Mouse (Mus musculus): ENCODE results near the gene Gtf2f2.

The Gtf2f2 gene

DNA sequence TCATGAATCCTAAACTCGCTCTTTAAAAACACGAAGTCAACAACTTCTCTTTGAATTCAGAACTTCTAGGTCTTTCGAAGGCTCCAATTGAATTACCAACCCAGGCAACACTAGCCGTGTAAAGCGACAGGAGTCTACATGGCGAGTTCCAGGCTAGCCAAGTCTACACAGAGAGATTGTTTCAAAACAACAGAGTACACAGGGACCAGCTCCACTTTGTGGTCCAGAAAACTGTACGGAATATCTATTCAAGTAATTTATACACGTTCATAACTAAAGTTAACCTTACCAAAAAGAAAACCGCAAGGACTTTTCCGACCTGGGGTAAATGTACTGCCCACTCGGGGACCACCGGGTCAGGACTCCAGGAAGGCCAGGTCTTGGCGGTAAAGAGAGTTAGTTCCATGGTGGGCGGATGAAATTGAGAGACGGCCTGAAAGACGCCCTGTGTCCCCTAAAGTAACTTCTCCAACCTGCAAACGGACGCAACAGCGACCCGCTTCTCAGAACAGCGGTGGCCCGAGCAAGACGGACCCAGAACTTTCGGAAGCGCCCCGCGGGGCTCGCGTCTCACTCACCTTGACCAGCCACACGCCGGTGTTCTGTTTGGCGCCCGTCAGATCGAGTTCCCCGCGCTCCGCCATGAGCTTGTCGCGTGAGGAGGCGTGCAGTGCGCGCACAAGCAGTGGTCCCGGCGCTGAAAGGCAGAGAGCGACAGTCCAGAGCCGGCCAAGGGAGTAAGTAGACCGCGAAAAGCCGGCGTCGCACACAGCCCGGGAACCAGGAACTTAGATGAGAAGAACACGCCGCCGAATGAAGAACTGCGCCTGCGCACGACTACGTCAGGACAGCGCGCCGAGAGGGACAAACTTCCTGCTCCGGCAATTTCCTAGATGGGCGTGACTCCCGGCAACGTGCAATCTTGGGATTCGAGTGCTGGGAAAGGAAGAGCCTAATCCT lies at the start of gene Gtf2f2:
Gtf2f2 (minus strand) TSS at position 764 of the 960 bp plus-strand sequence.
- peak; percentile 96 for ATAC-seq (ENCODE audit: low TSS enrichment)

DNA sequence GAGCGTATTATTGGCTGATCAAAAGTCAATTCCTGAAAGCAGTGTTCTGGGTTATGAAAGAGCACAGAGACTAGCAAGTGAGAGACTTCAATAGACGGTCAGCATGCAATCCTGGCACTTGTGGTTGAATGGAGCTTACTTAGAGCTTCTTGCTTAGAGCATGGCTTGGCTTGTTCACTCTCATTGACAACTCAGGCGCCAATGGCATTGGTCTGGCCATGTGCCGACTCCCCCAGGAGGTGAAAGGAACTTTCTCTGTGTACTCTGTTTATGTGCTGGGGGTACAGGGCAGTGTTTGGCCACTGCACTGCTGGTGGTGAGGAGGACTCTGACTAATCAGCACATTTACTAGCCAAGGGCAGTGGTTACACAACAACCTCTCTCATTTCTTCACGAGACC lies 48.8 kb upstream of the Gtf2f2 start:
- ATAC-seq (ENCODE audit: low TSS enrichment), result no peak

DNA sequence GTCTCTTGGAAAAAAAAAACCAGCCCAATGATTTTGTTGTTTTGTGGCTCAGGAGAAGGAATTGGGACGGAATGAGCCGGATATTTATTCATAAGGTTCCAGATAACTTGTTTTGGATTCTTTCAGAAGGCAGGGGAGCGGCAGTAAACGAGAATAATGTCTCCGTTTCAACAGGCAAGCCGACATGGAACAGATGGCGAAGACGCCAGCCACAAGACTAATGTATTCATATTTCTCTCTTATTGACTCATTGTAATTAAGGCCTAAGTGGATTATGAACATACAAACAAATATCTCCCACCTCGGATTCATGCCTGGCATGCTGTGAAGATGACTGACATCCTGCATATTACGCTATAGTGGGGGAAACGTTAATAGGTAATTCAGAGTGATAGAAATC lies 43.1 kb upstream of the Gtf2f2 start:
- ATAC-seq (ENCODE audit: low TSS enrichment), result no peak; the same call in 1 of the 2 replicates

DNA sequence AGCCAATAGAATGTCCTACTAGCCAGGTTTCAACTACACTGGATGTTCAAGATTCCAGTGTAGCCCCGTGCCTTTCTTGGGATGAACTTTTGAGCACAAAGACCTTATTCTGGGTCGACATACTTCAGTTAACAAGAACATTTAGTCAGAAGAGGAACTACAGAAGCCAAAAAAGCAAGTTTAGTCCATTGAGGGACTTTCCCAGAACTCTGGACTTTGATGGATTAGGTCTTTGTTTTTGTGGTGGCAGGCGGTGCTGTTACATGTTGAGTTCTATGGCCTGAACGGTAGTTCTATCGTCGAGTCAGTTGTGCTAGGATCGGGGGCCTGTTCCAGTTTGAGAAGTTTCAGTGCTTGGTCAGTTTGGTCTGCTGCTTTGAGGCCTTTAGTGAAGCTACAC lies 41.3 kb upstream of the Gtf2f2 start:
- ATAC-seq (ENCODE audit: low TSS enrichment), result no peak

DNA sequence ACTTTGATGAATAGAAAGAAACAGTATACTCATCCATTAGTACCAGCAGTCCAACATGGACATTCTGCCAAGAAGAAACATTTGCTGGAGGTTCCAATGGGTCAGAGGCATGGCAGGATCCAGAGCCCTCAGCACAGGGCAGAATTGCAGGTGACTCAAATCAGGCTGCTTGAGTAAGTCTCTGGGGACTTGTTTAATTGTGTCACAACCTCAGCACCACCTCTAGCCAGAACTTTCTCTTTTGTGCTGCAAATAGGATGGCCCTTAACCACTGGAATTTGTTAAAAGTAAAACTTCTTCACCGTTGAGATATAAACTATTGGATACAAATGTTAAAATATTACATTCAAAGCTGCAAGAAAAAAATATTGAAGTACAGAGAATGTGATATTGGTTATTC lies 35.1 kb upstream of the Gtf2f2 start:
- ATAC-seq (ENCODE audit: low TSS enrichment), result no peak

DNA sequence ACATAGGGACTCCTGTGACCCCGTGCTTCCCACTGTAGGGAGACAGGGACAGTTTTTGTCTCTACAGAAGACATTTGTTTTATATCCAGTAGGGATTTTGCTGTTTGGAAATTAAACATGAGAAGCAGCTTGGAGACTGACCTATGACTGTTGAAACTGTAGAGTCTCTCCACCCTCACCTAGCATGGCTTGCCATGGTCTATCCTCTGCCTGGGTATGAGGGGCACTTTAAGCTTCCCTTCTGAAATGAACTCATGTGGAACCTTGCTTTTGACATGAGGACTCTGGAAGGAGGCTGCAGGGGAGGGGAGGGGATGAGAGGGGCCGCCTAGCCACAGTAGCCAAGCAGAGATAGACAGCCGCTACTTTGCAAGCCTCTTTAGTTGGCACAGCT lies 33.5 kb upstream of the Gtf2f2 start:
- ATAC-seq (ENCODE audit: low TSS enrichment), result no peak

DNA sequence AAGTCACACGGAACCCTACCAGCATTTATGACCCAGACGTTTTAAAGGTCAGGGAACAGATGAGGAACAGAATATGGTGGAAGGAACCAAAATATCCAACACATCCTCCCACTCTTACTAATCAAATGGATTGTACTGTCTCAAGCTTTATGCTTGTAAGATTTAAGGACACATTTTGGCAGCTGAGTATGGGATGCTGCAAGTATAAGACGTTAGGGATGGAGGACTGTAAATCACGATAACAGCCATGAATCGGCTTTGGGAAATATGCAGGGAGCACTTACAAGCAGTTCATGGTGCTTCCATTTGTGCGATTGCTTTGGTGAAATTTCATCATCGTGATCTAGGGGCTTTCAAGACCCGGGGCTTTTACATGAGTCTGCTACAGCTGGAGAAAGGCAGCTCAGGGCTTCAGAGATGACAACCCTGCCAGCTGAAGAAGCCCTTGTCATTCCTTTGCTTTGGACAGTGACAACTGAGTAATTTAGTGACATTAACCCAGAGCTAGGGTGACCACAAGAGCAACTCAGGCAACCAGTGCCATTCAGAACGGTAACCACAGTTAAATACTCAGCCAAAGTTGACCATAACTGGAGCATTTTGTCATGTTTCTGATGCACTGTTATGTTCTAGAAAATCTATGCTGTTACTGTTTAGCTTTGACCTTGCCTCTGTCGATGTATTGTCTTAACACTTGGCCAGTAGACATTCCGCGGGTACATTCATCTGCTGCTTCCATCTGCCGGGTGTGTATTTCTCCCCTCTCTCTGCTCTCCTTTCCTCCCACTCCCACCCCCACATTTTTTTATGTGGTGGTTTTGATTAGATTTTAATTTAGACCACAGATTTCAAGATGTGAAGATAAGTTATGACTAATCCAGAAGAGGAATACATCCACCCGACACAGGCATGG lies 32.8 kb upstream of the Gtf2f2 start:
- ATAC-seq (ENCODE audit: low TSS enrichment), result peak; percentile 27; the same call in 1 of the 2 replicates

DNA sequence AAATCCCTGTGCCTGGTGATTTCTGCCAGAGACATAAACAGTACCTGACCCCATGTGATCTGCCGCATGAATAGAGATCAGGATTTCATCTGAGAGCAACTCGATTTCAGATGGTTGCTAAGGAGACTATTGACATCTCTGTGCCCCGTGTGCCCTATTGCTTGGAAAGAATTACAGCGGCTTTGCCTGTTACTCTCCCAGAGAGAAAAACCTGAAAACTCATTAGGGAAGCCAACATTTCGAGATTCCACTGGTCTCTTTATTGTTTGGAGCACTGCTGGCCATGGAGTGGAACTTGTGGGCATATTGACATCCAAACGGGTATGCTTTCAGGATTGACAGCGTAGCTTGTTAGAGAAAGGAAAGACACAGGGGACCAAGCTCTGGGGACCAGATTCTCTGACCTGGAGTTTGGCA lies 22.6 kb upstream of the Gtf2f2 start:
- no peak for ATAC-seq (ENCODE audit: low TSS enrichment)

DNA sequence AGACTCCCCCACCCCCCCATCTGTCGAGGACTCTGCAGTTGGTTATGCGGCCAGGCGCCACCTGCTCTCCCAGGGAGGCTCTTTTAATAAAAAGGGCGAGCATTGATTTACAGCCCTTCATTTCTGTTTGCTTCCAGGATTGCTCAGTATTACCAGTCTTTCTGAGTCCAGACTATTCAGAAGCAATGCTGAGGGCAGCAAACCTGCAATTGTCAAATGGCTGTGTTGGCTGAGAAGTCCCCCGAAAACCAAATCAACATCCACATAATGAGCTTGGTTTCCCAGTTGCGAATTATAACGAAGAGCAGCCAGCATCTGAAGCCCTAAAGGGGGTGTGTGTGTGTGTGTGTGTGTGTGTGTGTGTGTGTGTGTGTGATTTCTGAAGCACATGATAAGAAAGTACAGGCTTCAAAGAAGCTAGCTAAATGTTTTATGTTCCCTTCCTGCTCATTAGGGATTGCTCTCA lies 22.0 kb upstream of the Gtf2f2 start:
- no peak for ATAC-seq (ENCODE audit: low TSS enrichment)

DNA sequence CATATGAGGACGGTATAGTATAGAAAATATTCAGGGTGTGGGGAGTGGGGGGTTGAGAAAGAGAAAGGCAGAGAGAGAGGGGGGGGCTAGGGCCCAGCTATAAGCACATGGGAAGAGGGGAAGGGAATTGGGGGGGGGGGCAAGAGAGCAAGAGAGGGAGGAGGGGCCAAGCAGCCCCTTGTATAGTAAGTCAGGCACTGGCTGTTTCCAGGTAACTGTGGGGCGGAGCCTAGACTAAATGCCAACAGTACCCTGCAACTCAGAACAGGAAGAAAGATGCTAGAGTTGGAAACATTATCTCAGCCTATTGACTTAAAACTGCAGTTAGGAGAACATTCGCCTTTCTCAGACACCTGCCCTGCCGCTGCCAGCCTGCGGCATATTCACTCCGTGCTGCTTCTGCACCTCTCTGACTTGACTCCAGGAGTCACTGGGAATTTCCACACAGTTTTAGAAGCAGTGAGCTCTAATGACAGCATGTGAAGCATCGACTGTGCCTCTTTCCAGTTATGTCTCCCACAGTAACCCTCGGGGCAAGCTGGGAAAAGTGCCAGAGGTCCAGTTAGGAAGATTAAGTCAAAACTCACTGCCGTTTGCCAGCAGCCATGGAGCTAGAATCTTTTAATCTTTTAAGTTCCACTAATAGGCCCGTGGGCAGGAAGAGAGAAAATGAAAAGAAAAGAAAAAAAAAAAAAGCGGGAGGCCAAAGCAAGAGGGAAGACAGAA lies 20.6 kb upstream of the Gtf2f2 start:
- no peak for ATAC-seq (ENCODE audit: low TSS enrichment)

DNA sequence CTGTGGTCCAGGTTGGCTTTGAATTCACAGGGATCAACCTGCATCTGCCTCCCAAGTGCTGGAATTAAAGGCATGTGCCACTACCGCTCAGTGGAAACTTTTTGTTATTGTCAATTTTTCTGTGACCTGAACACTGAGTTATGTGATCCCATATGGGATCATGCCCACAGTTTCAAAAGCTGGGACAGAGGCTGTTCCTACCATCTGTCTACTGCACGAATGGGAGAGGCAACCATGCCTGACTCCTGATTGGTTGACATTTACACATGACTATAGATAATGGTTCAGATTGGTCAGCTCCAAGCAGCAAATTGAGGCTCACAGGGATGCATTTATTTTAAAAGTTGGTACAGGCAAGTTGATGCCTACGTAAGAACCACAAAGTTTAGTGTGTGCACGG lies 14.0 kb upstream of the Gtf2f2 start:
- ATAC-seq (ENCODE audit: low TSS enrichment), result no peak

DNA sequence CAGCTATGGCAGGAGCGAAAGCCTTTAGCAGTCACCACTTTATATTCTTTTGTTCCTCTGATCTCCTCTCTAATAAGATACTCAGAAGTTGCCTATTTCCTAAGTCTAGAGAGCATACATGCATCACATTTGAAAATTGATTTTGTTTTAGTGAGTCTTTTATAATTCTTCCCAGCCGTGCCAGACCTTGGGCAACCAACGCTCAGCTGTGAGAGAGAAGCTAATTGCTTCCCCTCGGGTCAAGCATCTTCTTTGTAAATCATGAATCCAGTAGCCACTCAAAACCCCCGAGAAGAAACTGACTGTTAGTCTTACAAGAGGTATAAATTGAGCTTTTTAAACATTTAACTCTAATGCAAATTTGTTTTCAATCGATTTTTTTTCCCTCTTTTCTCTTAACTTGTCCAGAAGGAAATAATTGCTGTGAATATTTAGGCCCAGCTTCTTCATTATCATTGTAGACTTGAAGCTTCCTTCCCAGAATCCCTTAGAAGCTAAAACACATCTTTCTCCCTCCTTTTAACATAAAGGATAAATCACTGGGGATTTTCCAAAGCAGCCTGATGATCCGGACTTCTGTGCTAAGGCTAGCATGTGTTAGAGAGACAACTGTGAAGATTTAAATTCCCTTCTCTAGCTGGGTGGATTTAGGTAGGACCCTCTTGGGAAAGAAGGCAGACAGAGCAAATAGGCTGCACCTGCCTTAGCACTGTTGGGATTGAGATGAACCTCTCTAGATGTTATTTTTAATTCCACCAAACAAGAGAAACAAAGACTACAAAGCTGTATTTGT lies 10.5 kb upstream of the Gtf2f2 start:
- ATAC-seq (ENCODE audit: low TSS enrichment), result no peak

DNA sequence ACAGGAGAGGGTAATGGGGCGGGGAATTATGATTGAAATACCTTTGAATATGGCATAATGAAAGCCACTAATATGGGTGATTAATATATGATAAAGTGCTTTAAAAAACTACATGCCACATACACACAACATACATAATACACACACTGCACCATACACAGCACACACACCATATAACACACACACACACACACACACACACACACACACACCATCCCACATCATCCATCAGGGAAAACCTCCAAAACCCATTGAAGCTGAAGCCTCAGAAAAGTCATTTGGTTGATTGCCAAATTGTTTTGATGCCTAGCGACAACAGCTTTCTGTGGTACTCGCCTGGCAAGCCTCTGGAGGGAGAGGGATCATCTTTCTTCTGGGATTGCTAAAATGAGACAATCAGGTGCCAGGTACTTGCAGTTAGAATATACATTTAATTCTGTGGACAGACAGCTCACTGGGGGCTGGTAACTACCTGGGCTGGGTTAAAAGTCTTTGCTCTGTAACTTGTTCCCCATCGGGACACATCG lies 9.7 kb upstream of the Gtf2f2 start:
- ATAC-seq (ENCODE audit: low TSS enrichment), result no peak

DNA sequence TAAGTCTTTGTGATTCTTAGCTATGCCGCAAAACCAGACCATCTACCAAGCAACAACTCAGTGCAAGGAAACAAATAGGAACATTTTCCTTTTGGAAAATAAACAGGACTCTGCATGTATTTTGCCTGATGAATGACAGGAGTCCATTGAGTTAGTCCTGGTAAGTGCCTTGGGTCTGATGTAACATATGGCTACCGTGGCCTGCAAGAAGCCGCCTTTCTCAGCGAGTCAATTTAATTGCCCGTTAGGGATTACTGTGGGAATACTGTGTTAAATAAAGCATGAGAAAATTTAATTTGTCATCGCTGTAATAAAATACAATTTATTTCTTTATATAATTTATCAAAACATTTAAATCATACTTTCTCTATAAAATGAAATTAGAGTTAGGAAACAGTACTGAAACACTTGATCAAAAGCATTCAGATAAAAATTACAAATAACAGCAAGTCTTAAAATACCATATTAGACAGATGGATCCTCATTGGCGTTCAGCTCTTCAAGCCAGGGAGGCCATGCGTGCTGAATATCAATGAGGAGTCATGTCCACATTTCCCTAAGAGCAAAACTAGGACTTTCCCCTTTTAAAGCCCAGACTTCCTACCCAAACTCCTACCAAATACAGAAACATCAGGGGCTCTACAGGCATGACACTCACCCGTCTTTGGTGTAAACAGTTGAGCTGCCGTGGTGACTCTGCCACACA lies 7.3 kb upstream of the Gtf2f2 start:
- no peak for ATAC-seq (ENCODE audit: low TSS enrichment)

DNA sequence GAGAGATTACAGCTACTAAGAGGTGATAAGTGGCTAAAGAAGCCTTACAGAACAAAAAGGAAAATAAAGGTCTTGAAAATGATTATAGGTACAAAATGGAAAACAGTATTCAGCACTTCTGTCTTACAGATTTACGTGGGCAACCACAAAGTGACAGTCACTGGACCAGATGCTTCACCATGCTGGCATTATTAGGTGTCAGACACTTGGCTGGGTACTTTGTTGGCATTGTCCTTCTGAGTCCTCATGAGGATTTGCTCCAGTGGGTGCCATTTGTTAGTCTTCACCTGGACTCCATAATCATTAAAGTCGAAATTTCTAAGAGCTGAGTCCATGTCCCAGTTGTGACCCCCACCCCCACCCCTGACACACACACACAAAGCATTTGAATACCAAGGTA lies 3.7 kb upstream of the Gtf2f2 start:
- ATAC-seq (ENCODE audit: low TSS enrichment), result no peak

DNA sequence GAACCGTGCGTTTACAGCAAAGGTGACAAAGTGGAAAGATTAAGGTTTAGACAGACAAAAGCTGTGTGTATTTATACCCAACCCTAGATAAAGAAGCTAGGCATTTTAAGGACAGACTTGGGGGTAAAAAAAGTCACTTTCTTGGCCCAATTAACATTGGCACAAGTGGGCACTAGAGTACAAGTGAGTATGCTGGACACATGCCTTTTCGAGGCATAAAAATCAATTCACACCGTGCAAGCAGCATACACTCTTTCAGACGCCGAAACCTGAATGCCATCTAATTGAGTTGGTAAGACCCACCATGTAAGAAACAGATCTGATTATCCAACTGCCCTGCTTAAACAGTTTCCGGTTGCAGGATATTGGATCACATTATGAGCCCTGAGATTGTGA lies 395 bp upstream of the Gtf2f2 start:
- ATAC-seq (ENCODE audit: low TSS enrichment), result no peak; the same call in 1 of the 2 replicates

DNA sequence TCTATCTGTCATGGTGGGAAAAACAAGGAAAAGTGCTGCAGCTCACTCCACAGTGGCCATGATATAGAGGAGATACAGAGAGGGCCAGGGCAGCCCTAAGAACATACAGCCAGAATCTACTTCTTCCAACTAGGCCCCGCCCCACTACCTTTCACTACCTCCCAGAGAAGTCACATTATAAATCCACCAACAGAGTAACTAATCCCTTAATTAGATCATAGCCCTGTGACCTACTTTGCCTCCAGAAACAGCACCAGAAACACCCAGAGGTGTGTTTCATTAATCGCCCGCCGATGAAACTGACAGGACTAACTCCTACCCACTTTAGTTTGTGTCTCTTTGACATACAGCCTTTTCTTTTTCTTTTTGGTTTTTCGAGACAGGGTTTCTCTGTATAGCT lies 1.5 kb downstream of the Gtf2f2 start:
- no peak for ATAC-seq (ENCODE audit: low TSS enrichment)

DNA sequence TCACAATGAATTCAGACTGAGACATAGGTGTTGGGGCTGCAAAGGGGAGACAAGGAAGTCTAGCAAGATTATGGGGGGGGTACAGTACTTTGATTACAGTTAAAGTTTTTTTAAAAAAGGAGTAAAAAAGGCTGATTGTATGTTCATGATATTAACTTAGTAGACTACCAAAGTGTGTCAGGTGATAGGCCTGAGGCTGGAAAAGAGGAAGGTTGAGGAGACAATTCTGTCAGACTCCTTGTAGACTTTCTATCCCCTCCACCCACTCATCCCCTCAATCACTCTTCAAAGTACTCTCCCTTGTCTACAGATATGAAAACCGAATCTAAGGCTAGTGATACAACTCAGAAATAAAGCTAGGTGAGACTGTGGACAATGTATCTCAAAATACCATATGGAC lies 2.5 kb downstream of the Gtf2f2 start:
- ATAC-seq (ENCODE audit: low TSS enrichment), result no peak

DNA sequence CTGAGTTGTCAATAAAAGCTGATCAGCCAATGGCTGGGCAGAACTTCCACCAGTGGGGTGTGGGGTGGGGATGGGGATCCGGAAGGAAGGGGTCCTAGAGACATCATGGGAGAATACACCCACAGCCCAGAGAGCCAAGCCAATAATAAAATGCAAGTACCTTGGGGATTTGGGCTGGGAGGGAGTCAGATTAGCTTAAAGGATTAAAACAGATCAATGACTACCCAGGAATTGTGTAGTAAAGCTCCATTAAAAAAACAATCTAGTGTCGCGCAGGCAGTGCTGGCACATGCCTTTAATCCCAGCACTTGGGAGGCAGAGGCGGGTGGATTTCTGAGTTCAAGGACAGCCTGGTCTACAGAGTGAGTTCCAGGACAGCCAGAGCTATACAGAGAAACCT lies 5.7 kb downstream of the Gtf2f2 start:
- no peak for ATAC-seq (ENCODE audit: low TSS enrichment)

DNA sequence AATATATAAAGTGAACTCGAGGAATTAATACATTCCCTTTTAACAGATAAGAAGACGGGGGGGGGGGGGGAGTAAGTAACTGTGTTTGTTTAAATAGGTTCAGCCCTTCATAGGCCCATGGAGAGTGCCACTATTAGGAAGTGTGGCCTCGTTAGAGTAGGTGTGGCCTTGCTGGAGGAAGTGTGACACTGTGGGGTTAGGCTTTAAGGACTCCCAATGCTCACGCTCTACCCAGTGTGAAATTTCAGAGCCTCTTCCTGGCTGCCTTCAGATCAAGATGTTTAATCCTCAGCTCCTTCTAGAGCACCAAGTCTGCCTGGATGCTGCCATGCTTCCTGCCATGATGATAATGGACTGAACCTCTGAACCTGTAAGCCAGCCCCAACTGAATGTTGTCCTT lies 8.9 kb downstream of the Gtf2f2 start:
- no peak for ATAC-seq (ENCODE audit: low TSS enrichment)
